Mouse (Mus musculus) left cerebral cortex, adult 2 months (tissue): Measurements from ENCODE around the gene Cuedc2. TPM values are rescaled to one million over a fixed set of nuclear protein-coding genes. Genes with fewer than 3 reads are reported as not detected.

Source experiments
- DNase-seq, 2 experiments: peaks; one replicate each; pipeline ENCODE4 v3.0.0; 2021 to 2022; ENCODE audit warnings: low spot score in 2 of 2, mixed read lengths in 1 of 2; ENCODE audit errors: extremely low spot score in 1 of 2
- H3K27ac ChIP-seq: fragments of 200-600 bp; 2 replicates; pipeline ENCODE4 v1.8.1; 2022
- H3K4me3 ChIP-seq: fragments of 200-600 bp; 2 replicates; pipeline ENCODE4 v1.8.1; 2022
- CTCF ChIP-seq: fragments of 200-600 bp; IDR thresholded peaks from 2 replicates; pipeline ENCODE4 v1.8.1; 2022; ENCODE audit warnings: antibody characterized with exemption, mild to moderate bottlenecking, moderate library complexity
- intact Hi-C: fragments of 180-260 bp; cut with DNase I; formaldehyde crosslinking; loops from one replicate; pipeline ENCODE4 v1.15.1; 2025
- total RNA-seq, 2 experiments: library from RNA; stranded (reverse); gene quantifications; 2 replicates each; pipeline ENCODE4 v1.2.3; 2021

Gene Cuedc2
- total RNA-seq, 2 experiments from 2014 or later, result 188 to 196 TPM

DNA sequence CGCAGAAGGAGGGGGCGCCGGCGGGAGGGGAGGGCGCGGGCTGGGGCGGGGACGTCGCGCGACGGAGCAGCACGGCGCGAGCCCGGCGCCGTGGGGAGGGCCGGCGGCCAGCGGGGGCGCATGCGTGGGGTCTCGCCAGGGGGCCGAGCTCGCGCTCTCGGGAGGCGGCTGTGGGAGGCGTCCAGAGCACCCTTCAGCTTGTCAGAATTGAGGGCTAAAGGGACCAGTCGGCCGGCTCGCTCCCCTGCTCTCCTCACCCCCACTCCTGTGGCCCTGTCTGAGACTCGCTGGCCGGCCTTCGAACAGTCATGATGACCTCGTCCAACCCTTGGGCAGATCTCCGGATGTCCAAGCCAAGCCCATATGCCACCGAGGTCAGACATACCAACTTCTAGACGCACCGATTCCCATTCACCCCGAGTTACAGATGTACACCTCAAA lies 20.5 kb downstream of the Cuedc2 start:
- intact Hi-C loops, result no loop called here
- DNase-seq, result peak; percentile 70 to 71
- TF ChIP-seq CTCF, result no peak
- Histone ChIP-seq H3K27ac (peak overlapping the region; percentile 93), H3K4me3 (peak overlapping the region; percentile 44)

- no peak for TF ChIP-seq CTCF
- intact Hi-C loops, result no loop called here
- Histone ChIP-seq H3K27ac (peak overlapping the region; percentile 94), H3K4me3 (peak overlapping the region; percentile 56)
- no peak for DNase-seq
These were observed 21.0 kb downstream of the Cuedc2 start for GRCm38 (mm10) chr19:46317546-46317885.

DNA sequence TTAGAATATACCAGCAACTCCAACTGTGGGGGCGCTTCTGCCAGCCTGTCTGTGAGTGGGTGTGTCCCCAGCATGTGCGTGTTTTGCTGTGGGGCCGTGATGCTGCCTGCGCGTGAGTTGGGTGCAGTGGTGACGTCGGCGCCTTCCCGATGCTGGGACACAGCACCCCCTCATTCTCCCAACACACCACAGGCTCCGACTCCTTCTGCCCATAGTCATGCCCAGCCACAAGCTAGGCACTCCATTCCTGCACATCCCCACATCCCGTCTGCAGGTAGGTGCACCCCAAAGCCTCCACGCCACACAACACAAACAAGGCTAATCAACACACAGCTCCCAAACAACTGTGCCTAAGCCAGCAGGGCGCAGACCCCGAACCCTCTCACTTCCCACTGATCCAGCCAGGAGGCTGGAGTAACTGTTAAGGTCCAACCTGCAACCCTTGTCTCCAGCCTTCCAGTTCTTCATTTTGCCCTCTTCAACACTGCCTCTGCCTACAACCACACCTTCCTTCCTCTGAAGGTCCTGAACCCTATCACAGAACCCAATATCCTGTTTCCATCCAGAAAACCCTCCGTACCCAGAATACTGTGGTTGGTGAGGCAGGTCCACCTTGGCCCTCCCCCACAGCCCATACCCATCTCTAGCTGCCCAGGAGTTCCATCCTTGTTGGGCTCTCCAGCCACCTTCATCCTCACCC lies 21.5 kb downstream of the Cuedc2 start:
- peak; percentile 79 for DNase-seq
- no peak for TF ChIP-seq CTCF
- intact Hi-C loops, result no loop called here
- H3K27ac ChIP-seq, result peak overlapping the region; percentile 94
- H3K4me3 ChIP-seq, result peak overlapping the region; percentile 56

- no peak for TF ChIP-seq CTCF
- DNase-seq, result peak; percentile 8 to 22
- H3K4me3 ChIP-seq, result peak overlapping the region; percentile 56
- intact Hi-C loops, result no loop called here
- peak overlapping the region; percentile 51; the same call in 1 of the 2 replicates for H3K27ac ChIP-seq
These were observed 22.5 kb downstream of the Cuedc2 start for GRCm38 (mm10) chr19:46315752-46316610.

DNA sequence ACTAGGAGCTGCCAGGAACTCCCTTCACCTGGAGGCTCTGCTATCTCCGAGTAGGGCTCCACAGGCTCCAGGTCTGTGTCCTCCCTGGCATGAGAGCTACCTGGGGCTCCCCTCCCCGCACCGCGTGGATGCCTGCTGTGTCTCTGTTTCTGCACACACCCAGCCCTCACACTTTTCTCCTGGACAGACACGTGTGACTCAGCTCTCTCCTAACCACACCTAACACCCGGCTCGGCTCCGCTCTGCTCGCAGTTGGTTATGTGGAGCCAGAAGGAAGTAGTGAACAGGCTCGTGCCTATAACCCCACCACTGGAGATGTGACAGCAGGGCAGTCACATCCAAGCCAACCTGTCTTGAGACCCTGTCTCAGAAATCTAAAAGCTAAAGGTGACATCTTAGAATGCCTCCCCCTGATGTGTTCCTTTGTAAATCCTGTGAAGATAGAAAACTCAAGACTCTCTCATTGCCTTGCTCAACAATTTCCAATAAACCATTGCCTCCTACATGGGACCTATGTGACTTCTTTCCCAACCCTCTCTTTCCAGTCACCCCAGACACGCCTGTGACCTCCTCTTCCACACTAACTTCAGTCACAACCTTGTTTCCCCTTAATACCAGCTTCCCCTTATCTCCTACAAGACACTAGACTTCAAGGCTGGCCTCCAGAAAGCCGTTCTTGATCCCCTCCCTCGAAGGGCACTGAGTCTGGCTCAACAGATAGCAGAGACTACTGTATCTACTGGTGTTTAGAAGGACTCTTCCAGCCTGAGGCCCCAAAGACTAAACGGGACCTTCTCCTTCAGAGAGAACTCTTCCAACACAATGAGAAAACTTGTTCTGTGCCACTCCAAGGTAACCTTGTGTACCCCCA lies 23.4 kb downstream of the Cuedc2 start:
- TF ChIP-seq CTCF, result no peak
- intact Hi-C loops, result no loop called here
- H3K27ac ChIP-seq, result no peak overlapping the region
- peak; percentile 16 to 25 for DNase-seq
- H3K4me3 ChIP-seq, result no peak overlapping the region

DNA sequence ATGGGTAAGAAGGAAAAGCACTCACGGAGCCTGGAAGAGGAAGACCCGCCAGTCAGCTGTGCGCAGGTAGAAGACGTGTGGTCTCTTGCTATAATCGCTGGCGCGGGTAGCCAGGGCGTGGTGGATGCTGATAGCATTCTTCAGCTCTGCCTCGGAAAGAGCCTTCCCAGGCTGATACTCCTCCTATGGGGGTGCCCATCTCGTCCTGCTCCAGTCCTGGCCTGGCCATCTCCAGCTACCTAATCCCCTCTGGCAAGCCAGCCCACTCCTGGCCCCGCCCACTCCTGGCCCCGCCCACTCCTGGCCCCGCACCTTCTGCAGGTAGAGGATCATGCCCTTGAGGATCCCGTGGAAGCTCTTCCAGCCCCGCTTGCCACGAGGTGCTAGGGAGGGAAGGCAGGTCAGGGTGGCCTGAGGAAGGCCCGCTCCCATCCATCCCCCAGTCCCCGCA lies 24.3 kb downstream of the Cuedc2 start:
- TF ChIP-seq CTCF, result no peak
- Histone ChIP-seq H3K27ac (no peak overlapping the region), H3K4me3 (no peak overlapping the region)
- intact Hi-C loops, result no loop called here
- DNase-seq, result peak in 1 of 2 experiments; percentile 16

DNA sequence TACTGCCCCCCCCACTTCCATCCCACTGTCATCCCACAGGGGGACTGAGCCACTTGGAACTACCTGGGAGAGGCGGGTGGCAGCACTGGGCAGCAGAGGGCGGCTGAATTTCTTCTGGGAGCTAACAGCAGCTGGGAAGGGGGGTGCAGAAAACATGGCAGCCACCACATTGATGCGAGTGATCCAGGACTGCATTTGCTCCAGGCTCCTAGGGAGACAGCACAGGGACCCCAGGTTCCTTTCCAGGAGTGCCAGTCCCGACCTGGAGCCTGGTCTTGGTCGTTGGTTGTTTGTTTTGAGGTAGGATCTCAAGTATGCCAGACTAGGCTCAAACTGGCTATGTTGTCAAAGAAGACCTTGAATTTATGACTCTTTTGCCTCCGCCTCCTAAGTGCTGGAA lies 24.9 kb downstream of the Cuedc2 start:
- peak in 1 of 2 experiments; percentile 6 for DNase-seq
- Histone ChIP-seq H3K4me3 (no peak overlapping the region), H3K27ac (no peak overlapping the region)
- no peak for TF ChIP-seq CTCF
- intact Hi-C loops, result no loop called here

DNA sequence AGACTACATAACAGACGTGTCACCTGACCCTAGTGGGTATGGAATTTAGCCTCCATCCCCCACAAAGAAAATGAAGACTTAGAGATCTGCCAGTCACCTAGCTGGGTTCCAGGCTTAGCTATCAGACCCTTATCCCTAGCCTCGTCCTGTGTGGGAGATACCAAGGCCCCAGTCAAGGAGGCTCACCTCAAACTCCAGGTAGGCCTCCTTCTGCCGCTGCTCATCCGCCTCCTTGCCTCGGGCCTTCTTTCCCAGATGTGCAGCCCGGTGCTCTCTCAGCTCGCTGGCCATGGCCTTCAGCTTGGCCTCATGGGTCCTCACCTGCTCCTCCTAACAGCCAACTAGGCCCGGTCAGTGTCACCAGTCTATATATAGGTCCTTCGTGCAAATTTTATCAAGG lies 25.4 kb downstream of the Cuedc2 start:
- DNase-seq, result no peak
- intact Hi-C loops, result no loop called here
- H3K4me3 ChIP-seq, result no peak overlapping the region
- no peak for TF ChIP-seq CTCF
- no peak overlapping the region for H3K27ac ChIP-seq

DNA sequence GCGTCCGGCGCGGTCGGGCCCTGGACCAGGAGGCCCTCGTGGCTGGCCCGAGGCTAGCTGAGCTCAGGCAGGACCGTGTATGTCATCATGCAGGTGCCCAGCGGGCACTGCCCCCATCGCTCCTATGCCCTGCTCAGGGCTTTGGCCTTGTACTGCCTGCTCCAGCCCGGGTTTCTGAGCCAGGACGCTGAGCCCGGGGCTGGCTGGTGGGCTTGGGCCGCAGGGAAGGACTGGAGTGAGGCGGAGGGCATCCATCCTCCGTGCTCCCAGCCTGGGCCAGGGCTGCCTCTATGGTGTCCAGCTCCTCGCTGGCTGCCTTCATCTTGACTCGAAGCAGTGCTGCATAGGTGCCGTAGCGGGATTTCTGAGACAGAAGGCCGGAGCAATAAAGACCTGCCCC lies 25.9 kb downstream of the Cuedc2 start:
- Histone ChIP-seq H3K4me3 (no peak overlapping the region), H3K27ac (no peak overlapping the region)
- no peak for TF ChIP-seq CTCF
- intact Hi-C loops, result no loop called here
- DNase-seq, result no peak

GRCm38 (mm10) chr19:46311341-46311740 lies 27.2 kb downstream of the Cuedc2 start:
- no peak for TF ChIP-seq CTCF
- no peak overlapping the region for H3K4me3 ChIP-seq
- intact Hi-C loops, result no loop called here
- no peak for DNase-seq
- H3K27ac ChIP-seq, result no peak overlapping the region

GRCm38 (mm10) chr19:46310312-46310865 lies 28.1 kb downstream of the Cuedc2 start:
- H3K4me3 ChIP-seq, result no peak overlapping the region
- intact Hi-C loops, result no loop called here
- DNase-seq, result no peak
- H3K27ac ChIP-seq, result no peak overlapping the region
- no peak for TF ChIP-seq CTCF
